Mouse (Mus musculus): ENCODE data around the gene Larp4. TPM values are rescaled to one million over a fixed set of nuclear protein-coding genes. Genes with fewer than 3 reads are reported as not detected.
A peak's percentile ranks its signal among the peaks of the same experiment; 100 is the strongest.
"Not testable (repeated sequence)": the region's sequence is repeated elsewhere in the genome, so short reads cannot be mapped to it uniquely, and the experiment has no call there.

The Larp4 gene
- total RNA-seq, 2 experiments from 2014 or later: 43.5 to 51.8 TPM

GRCm38 (mm10) chr15:99972989-99973911 lies 3.4 kb downstream of the Larp4 start:
- Histone ChIP-seq H3K27ac (peak overlapping the region; percentile 99), H3K4me3 (peak overlapping the region; percentile 78)
- TF ChIP-seq CTCF (IDR thresholded peaks at IDR 0.05): no peak; the same call in 1 of the 2 replicates
- intact Hi-C loops (cut with DNase I): no loop called here
- DNase-seq (ENCODE audit: extremely low spot score in 1 of 2, low spot score in 2 of 2): peak; percentile 11 to 13

GRCm38 (mm10) chr15:99974476-99975220 lies 4.8 kb downstream of the Larp4 start:
- Histone ChIP-seq H3K4me3 (no peak overlapping the region), H3K27ac (no peak overlapping the region)
- intact Hi-C loops (cut with DNase I): no loop called here
- DNase-seq (ENCODE audit: extremely low spot score in 1 of 2, low spot score in 2 of 2): no peak
- TF ChIP-seq CTCF (IDR thresholded peaks at IDR 0.05): no peak

- H3K27ac ChIP-seq; intact Hi-C loops (cut with DNase I); DNase-seq (ENCODE audit: extremely low spot score in 1 of 2, low spot score in 2 of 2): not testable (repeated sequence)
Observed at GRCm38 (mm10) chr15:99976121-99976520, 6.3 kb downstream of the Larp4 start.

DNA sequence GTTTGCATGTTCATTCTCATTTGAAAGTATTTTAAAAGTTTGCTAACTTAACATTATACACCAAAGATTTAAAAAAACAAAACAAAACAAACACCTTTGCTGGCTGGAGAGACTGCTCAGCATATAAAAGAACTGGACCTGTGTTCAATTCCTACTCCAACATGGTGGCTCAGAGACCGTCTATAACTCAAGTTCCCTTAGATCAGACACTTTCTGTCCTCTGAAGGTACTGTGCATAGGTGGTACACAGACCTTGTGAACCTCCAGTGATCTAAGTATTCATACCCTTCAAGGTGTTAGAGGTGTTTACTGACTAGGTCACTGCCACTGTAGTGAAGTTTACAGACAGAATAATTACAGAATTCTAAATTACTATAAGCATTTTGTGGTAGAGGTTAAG lies 9.4 kb downstream of the Larp4 start:
- no peak overlapping the region for H3K4me3 ChIP-seq
- H3K27ac ChIP-seq: no peak overlapping the region
- no peak for TF ChIP-seq CTCF (IDR thresholded peaks at IDR 0.05)
- intact Hi-C loops (cut with DNase I): no loop called here
- no peak for DNase-seq (ENCODE audit: extremely low spot score in 1 of 2, low spot score in 2 of 2)

More at GRCm38 (mm10) chr15:99976121-99976520, 6.3 kb downstream of the Larp4 start:
- H3K4me3 ChIP-seq: not testable (repeated sequence)

GRCm38 (mm10) chr15:99979715-99980114 lies 9.8 kb downstream of the Larp4 start:
- Histone ChIP-seq H3K27ac (no peak overlapping the region), H3K4me3 (no peak overlapping the region)
- intact Hi-C loops (cut with DNase I): no loop called here
- DNase-seq (ENCODE audit: extremely low spot score in 1 of 2, low spot score in 2 of 2): no peak
- TF ChIP-seq CTCF (IDR thresholded peaks at IDR 0.05): no peak

DNA sequence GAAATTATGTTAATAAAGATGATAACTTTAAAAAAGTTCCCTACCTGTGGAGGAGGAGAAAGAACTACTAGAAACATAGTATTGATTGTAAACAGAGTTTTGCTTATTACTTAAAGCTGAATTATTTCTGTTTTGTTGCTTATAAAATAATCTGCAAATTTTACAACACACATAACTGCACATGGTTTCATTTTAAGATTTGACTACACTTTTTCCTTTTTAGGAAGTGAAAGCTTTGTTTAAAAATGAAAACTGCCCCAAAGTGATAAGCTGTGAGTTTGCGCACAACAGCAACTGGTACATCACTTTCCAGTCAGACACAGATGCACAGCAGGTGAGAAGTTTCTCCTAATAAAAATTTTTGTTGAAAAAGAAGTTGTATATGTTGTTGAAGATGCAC lies 23.2 kb downstream of the Larp4 start:
- no peak for DNase-seq (ENCODE audit: extremely low spot score in 1 of 2, low spot score in 2 of 2)
- no peak overlapping the region for H3K4me3 ChIP-seq
- no peak for TF ChIP-seq CTCF (IDR thresholded peaks at IDR 0.05)
- H3K27ac ChIP-seq: no peak overlapping the region
- intact Hi-C loops (cut with DNase I): loop anchor here (2.0 kb wide), 1 partner anchor 18 kb away; no protein-coding TSS in a partner anchor

GRCm38 (mm10) chr15:99997114-99997804 lies 27.4 kb downstream of the Larp4 start:
- DNase-seq (ENCODE audit: extremely low spot score in 1 of 2, low spot score in 2 of 2): no peak
- Histone ChIP-seq H3K27ac (no peak overlapping the region), H3K4me3 (no peak overlapping the region)
- TF ChIP-seq CTCF (IDR thresholded peaks at IDR 0.05): no peak; the same call in 1 of the 2 replicates
- intact Hi-C loops (cut with DNase I): no loop called here

DNA sequence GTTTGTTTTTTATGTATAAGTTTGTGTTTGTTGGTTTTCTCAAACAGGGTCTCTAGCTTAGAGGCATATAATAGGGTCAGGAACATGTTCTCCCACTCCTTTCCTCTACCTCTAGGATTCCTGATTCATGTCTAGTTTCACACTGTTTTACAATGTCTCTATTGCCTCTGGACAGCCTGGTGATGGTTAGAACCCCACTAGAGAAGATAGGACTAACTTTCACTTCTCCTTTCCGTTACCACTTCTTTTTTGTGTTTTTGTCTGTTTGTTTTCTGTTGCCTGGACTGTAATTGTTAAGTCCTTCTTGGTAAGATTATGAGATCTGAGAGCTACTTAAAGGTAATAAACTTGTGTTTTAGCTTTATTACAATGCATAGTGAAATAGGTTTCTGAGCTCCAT lies 29.5 kb downstream of the Larp4 start:
- intact Hi-C loops (cut with DNase I): no loop called here
- H3K4me3 ChIP-seq: no peak overlapping the region
- no peak for TF ChIP-seq CTCF (IDR thresholded peaks at IDR 0.05)

DNA sequence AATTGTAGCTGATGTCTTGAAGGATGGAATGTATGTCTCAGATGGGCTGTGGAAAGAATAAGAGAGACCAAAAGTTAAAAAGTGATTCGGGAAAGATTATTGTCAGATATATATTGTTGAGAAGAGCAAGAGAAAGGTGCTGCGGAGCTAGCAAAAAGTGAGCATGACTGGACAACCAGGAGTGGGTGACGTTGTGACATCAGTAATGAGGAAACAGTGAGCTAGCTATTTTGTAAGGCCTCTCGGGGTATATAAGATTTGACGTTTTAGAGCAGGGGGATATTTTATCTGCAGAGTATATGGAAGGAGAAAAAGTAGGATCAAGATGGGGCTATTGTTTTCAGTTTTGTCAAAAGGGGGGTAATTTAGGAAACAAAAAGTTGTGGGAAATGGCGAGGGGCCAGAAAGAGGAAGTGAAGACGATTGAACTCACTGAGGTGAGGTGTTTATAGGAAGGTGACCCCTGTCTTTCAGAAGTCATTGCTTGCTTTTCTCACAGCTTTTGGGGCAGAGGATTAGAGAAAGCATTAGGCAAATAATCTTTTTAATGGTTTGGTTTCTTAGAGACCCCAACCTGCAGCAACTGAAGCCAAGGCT lies 34.9 kb downstream of the Larp4 start:
- intact Hi-C loops (cut with DNase I): no loop called here
- DNase-seq (ENCODE audit: extremely low spot score in 1 of 2, low spot score in 2 of 2): no peak

More for the DNA sequence above, 29.5 kb downstream of the Larp4 start:
- no peak overlapping the region for H3K27ac ChIP-seq
- DNase-seq (ENCODE audit: extremely low spot score in 1 of 2, low spot score in 2 of 2): no peak

GRCm38 (mm10) chr15:100006180-100006579 lies 36.3 kb downstream of the Larp4 start:
- intact Hi-C loops (cut with DNase I): no loop called here
- no peak for TF ChIP-seq CTCF (IDR thresholded peaks at IDR 0.05)
- H3K4me3 ChIP-seq: no peak overlapping the region
- no peak overlapping the region for H3K27ac ChIP-seq
- DNase-seq (ENCODE audit: extremely low spot score in 1 of 2, low spot score in 2 of 2): no peak

More for the DNA sequence above, 34.9 kb downstream of the Larp4 start:
- Histone ChIP-seq H3K27ac (no peak overlapping the region), H3K4me3 (no peak overlapping the region)
- TF ChIP-seq CTCF (IDR thresholded peaks at IDR 0.05): no peak

DNA sequence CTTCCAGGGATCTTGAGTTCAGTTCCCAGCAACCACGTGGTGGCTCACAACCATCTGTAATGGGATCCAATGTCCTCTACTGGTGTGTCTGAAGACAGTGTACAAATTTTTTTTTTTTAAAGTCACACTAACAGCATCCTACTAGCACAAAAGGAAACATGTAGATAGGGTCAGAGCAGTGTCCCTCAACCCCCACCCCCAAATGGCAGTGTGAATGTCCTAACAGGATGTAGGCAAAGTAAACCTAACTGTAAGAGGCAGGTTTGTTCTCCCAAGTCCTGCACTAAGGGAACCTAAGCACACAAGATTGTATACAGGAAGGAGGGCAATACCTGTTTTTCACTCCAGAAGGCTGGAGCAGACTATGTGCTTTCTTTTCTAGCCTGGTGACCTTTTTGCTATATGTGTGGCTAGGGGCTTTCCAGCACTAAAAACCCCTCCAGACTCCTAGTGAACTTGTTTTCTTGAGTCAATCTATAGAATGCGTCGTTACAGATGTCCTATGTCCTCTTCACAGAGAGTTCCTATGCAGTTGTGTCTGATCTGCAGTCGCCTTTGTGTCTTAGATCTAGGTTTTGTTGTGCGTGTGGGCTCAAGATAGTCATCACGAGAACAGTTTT lies 48.5 kb downstream of the Larp4 start:
- TF ChIP-seq CTCF (IDR thresholded peaks at IDR 0.05): no peak
- DNase-seq (ENCODE audit: extremely low spot score in 1 of 2, low spot score in 2 of 2): no peak
- no peak overlapping the region for H3K4me3 ChIP-seq
- intact Hi-C loops (cut with DNase I): no loop called here
- H3K27ac ChIP-seq: no peak overlapping the region

Measured in left cerebral cortex, adult 2 months (tissue).